Mouse (Mus musculus) midbrain, postnatal 0 days (tissue): Measurements from ENCODE around the gene Hist1h4h. TPM values are rescaled to one million over a fixed set of nuclear protein-coding genes. Genes with fewer than 3 reads are reported as not detected.

Experiments used
- ATAC-seq: fragments of 200-750 bp; cut with Nextera tagmentation; 2 replicates; pipeline ENCODE4 v1.8.0; 2017; ENCODE audit warnings: moderate number of reproducible peaks, mild to moderate bottlenecking, moderate TSS enrichment, moderate library complexity; ENCODE audit not compliant: low FRiP score
- DNase-seq: peaks from one replicate; pipeline ENCODE4 v3.0.0-alpha.2; 2015; ENCODE audit warnings: low spot score
- H3K27ac ChIP-seq: fragments of 300-500 bp; sonication (generic); 2 replicates; pipeline ENCODE4 v1.5.1; 2014; ENCODE audit warnings: low read depth, mild to moderate bottlenecking, low read length, mixed read lengths
- H3K27me3 ChIP-seq: fragments of 300-500 bp; sonication (generic); 2 replicates; pipeline ENCODE4 v1.6.1; 2014; ENCODE audit warnings: low read length, control low read depth, mixed read lengths; ENCODE audit not compliant: insufficient read depth
- H3K36me3 ChIP-seq: fragments of 300-500 bp; sonication (generic); 2 replicates; pipeline ENCODE4 v1.6.1; 2014; ENCODE audit warnings: low read length, control low read depth, mixed read lengths; ENCODE audit not compliant: insufficient read depth
- H3K4me1 ChIP-seq: fragments of 300-500 bp; sonication (generic); 2 replicates; pipeline ENCODE4 v1.6.1; 2014; ENCODE audit warnings: mild to moderate bottlenecking, control low read depth, antibody characterized with exemption, low read length, mixed read lengths; ENCODE audit not compliant: insufficient read depth
- H3K4me2 ChIP-seq: fragments of 300-500 bp; sonication (generic); 2 replicates; pipeline ENCODE4 v1.6.1; 2014; ENCODE audit warnings: low read depth, mild to moderate bottlenecking, low read length, mixed read lengths; ENCODE audit not compliant: poor library complexity, severe bottlenecking
- H3K4me3 ChIP-seq: fragments of 300-500 bp; sonication (generic); 2 replicates; pipeline ENCODE4 v1.5.1; 2014; ENCODE audit warnings: low read depth, mild to moderate bottlenecking, low read length, moderate library complexity
- H3K9ac ChIP-seq: fragments of 300-500 bp; sonication (generic); replicated peaks from 2 replicates; pipeline ENCODE4 v1.6.1; 2014; ENCODE audit warnings: mild to moderate bottlenecking, low read length, moderate library complexity, mixed read lengths; ENCODE audit not compliant: poor library complexity, severe bottlenecking
- H3K9me3 ChIP-seq: fragments of 300-500 bp; sonication (generic); 2 replicates; pipeline ENCODE4 v1.6.1; 2016; ENCODE audit warnings: low read length, control low read depth
- CTCF ChIP-seq: IDR thresholded peaks from 2 replicates; pipeline ENCODE4 v1.5.1; 2016; ENCODE audit warnings: antibody characterized with exemption, mild to moderate bottlenecking
- WGBS: fragments of 180-500 bp; shearing (Covaris S2); extraction: QIAGEN DNeasy Blood & Tissue Kit; methylation state at CpG from one replicate; pipeline ENCODE4 v1.1.7; 2014; 5-methylcytosine and 5-hydroxymethylcytosine counted together
- polyA plus RNA-seq: library from polyadenylated mRNA; unstranded; fragments of >200 nt; fragmentation: Nextera tagmentation; extraction: Ambion mirVana; gene quantifications from 2 replicates; pipeline ENCODE4 v1.2.1, GENCODE M21; 2015
- total RNA-seq: library from RNA; depleted of rRNA; stranded (reverse); fragments of >200 nt; gene quantifications from 2 replicates; pipeline ENCODE4 v1.2.3, GENCODE M21; 2014

Gene Hist1h4h
- total and polyA plus RNA-seq, 2 experiments from 2014 or later, result 4.0 to 1,474 TPM

DNA sequence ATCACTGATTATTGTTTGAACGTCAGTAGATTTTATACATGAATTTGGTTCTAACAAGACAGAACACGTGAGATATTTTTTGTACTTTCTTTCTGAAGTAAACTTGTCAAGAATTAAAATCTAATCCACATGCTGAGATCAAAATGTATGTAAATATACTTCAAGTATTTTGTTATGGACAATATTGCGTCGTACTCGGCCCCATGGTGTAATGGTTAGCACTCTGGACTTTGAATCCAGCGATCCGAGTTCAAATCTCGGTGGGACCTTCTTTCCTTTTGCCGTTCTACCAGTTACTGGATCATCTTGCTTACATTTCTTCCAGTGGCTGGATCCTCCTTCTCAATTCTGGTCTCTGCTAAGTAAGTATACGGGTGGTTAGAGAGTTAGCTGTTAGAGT is 11.4 kb upstream of the Hist1h4h start:
- Histone ChIP-seq H3K36me3 (no peaks in the 10 kb centered on the region), H3K9ac (no peak overlapping the region), H3K27ac (no peak overlapping the region), H3K4me3 (peak overlapping the region; percentile 47), H3K9me3 (no peaks in the 10 kb centered on the region), H3K27me3 (no peaks in the 10 kb centered on the region), H3K4me2 (peak overlapping the region; percentile 72), H3K4me1 (peaks cover 5% of the 10 kb centered on the region; the same call in 1 of the 2 replicates)
- DNase-seq, result peak; percentile 90
- under 1% methylated on average over 10 of the region's 10 CpGs for WGBS
- TF ChIP-seq CTCF, result no peak
- peak; percentile 28; the same call in 1 of the 2 replicates for ATAC-seq

GRCm38 (mm10) chr13:23521703-23522102 is 9.1 kb upstream of the Hist1h4h start:
- WGBS, result under 1% methylated on average over 14 of the region's 14 CpGs
- Histone ChIP-seq H3K4me2 (peak overlapping the region; percentile 23), H3K4me3 (no peak overlapping the region), H3K27me3 (no peaks in the 10 kb centered on the region), H3K36me3 (no peaks in the 10 kb centered on the region), H3K4me1 (no peaks in the 10 kb centered on the region; the same call in 1 of the 2 replicates), H3K9me3 (no peaks in the 10 kb centered on the region), H3K27ac (no peak overlapping the region), H3K9ac (no peak overlapping the region)
- ATAC-seq (no peak), DNase-seq (peak; percentile 81)
- no peak for TF ChIP-seq CTCF

DNA sequence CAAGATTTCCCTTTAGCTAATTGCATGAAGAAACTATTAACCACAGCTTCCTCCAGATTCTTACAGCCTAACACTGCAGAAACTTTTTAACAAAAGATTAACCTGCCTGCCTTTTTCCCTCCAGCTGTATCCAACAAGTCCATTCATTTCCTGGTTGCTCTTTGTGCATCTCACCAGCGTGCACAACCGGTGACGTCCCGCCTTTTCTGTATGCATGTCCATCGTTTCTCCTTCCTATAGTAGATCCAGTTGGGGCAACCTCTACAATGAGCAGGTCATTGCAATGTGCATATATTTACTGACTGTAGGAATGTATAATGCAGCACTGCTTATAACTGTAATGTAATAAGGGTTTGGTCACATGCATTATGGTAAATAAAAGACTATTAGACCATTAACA is 6.9 kb upstream of the Hist1h4h start:
- no peak for DNase-seq
- H3K27me3 ChIP-seq, result no peaks in the 10 kb centered on the region
- H3K36me3 ChIP-seq, result no peaks in the 10 kb centered on the region
- no peaks in the 10 kb centered on the region; the same call in 1 of the 2 replicates for H3K4me1 ChIP-seq
- H3K9ac ChIP-seq, result no peak overlapping the region
- ATAC-seq, result no peak
- WGBS, result 51% methylated on average over 5 of the region's 5 CpGs
- no peaks in the 10 kb centered on the region for H3K9me3 ChIP-seq
- no peak overlapping the region for H3K4me3 ChIP-seq
- no peak overlapping the region for H3K27ac ChIP-seq
- no peak for TF ChIP-seq CTCF
- no peak overlapping the region for H3K4me2 ChIP-seq

DNA sequence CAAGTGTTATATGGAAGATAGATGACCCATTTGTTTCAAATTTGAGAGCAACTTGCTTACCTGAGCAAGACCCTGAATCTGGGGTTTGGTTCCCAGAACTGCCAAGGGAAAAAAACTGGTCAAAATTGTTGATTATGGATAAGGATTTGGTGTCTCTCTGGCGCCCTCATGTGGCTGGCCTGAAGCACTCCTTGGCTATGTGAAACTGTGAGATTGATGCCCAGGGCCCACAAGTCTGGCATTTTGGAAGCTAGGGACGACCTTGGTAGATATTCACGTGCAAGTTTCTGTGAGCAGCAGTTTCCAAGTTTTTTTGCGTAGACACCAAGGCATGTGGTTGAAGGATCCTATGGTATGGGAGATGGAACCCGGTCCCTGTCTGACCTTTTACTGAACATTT is 6.2 kb upstream of the Hist1h4h start:
- Histone ChIP-seq H3K9ac (no peak overlapping the region), H3K27ac (no peak overlapping the region), H3K36me3 (no peaks in the 10 kb centered on the region), H3K4me1 (no peaks in the 10 kb centered on the region; the same call in 1 of the 2 replicates), H3K4me2 (0 out of 2 replicates have a peak overlapping the region, but pooled peaks have one; percentile 0), H3K4me3 (peak overlapping the region; percentile 10; the same call in 1 of the 2 replicates), H3K27me3 (no peaks in the 10 kb centered on the region), H3K9me3 (no peaks in the 10 kb centered on the region)
- ATAC-seq (no peak), DNase-seq (peak; percentile 89)
- 9% methylated on average over 5 of the region's 5 CpGs for WGBS
- peak; percentile 91 for TF ChIP-seq CTCF

- no peak for TF ChIP-seq CTCF
- H3K4me2 ChIP-seq, result peak overlapping the region; percentile 54
- H3K27ac ChIP-seq, result no peak overlapping the region
- H3K9me3 ChIP-seq, result no peaks in the 10 kb centered on the region
- no peak for DNase-seq
- peak overlapping the region; percentile 41 for H3K4me3 ChIP-seq
- 2% methylated on average over 10 of the region's 10 CpGs for WGBS
- ATAC-seq, result no peak
- H3K27me3 ChIP-seq, result no peaks in the 10 kb centered on the region
- no peaks in the 10 kb centered on the region for H3K36me3 ChIP-seq
- H3K9ac ChIP-seq, result no peak overlapping the region
- no peaks in the 10 kb centered on the region; the same call in 1 of the 2 replicates for H3K4me1 ChIP-seq
Observed at GRCm38 (mm10) chr13:23525901-23526300, 4.9 kb upstream of the Hist1h4h start.

DNA sequence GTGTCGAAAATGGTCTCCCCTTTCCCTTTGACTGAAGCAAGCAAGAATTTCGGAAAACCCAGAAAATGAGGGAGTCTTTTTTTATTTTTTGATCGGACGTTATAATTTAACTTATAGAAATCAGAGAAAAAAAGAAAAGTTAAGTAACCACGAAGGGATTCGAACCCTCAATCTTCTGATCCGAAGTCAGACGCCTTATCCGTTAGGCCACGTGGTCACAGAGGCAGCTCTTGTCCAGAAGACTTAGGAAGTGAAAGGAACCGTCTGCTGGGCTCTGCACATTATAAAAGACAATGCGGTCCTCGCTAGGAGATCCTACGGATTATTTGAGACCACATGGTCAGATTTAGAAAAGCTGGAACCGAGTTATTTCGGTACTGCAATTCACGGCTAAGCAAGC is 4.5 kb upstream of the Hist1h4h start:
- Histone ChIP-seq H3K27me3 (no peaks in the 10 kb centered on the region), H3K9me3 (no peaks in the 10 kb centered on the region), H3K4me1 (no peaks in the 10 kb centered on the region; the same call in 1 of the 2 replicates), H3K4me2 (peak overlapping the region; percentile 54), H3K4me3 (peak overlapping the region; percentile 41), H3K9ac (0 out of 2 replicates have a peak overlapping the region, but pooled peaks have one; percentile 15), H3K27ac (no peak overlapping the region), H3K36me3 (no peaks in the 10 kb centered on the region)
- WGBS, result under 1% methylated on average over 17 of the region's 17 CpGs
- peak; percentile 96 for DNase-seq
- TF ChIP-seq CTCF, result no peak
- ATAC-seq, result peak; percentile 54
